Mouse (Mus musculus) forebrain, embryonic 13.5 days (tissue): ENCODE results near the gene Gm34653. TPM values are rescaled to one million over a fixed set of nuclear protein-coding genes. Genes with fewer than 3 reads are reported as not detected.

Experiments used
- ATAC-seq: fragments of 200-750 bp; cut with Nextera tagmentation; 2 replicates; pipeline ENCODE4 v1.8.0; 2017
- H3K27ac ChIP-seq: fragments of 300-500 bp; sonication (generic); 2 replicates; pipeline ENCODE4 v1.5.1; 2015; ENCODE audit warnings: inconsistent platforms, mild to moderate bottlenecking, moderate library complexity
- H3K27me3 ChIP-seq: fragments of 300-500 bp; sonication (generic); 2 replicates; pipeline ENCODE4 v1.6.1; 2015; ENCODE audit warnings: mild to moderate bottlenecking, inconsistent platforms
- H3K36me3 ChIP-seq: fragments of 300-500 bp; sonication (generic); 2 replicates; pipeline ENCODE4 v1.6.1; 2015; ENCODE audit warnings: mild to moderate bottlenecking, inconsistent platforms; ENCODE audit not compliant: poor library complexity, severe bottlenecking
- H3K4me1 ChIP-seq: fragments of 300-500 bp; sonication (generic); 2 replicates; pipeline ENCODE4 v1.6.1; 2015; ENCODE audit warnings: inconsistent platforms
- H3K4me2 ChIP-seq: fragments of 300-500 bp; sonication (generic); 2 replicates; pipeline ENCODE4 v1.6.1; 2015; ENCODE audit warnings: inconsistent platforms, mild to moderate bottlenecking, moderate library complexity
- H3K4me3 ChIP-seq: fragments of 300-500 bp; sonication (generic); 2 replicates; pipeline ENCODE4 v1.5.1; 2015; ENCODE audit warnings: mild to moderate bottlenecking, inconsistent platforms
- H3K9ac ChIP-seq: fragments of 300-500 bp; sonication (generic); 2 replicates; pipeline ENCODE4 v1.6.1; 2015; ENCODE audit warnings: mild to moderate bottlenecking, inconsistent platforms
- H3K9me3 ChIP-seq: fragments of 300-500 bp; sonication (generic); replicated peaks from 2 replicates; pipeline ENCODE4 v1.6.1; 2016; ENCODE audit warnings: inconsistent platforms
- WGBS: fragments of 180-500 bp; shearing (Covaris S2); methylation state at CpG from one replicate; pipeline ENCODE4 v1.1.7; 2015; 5-methylcytosine and 5-hydroxymethylcytosine counted together
- polyA plus RNA-seq: library from polyadenylated mRNA; unstranded; fragments of >200 nt; fragmentation: Nextera tagmentation; extraction: Ambion mirVana; gene quantifications from 2 replicates; pipeline ENCODE4 v1.2.1, GENCODE M21; 2015

The Gm34653 gene
- polyA plus RNA-seq, 1 experiment from 2014 or later: not detected

DNA sequence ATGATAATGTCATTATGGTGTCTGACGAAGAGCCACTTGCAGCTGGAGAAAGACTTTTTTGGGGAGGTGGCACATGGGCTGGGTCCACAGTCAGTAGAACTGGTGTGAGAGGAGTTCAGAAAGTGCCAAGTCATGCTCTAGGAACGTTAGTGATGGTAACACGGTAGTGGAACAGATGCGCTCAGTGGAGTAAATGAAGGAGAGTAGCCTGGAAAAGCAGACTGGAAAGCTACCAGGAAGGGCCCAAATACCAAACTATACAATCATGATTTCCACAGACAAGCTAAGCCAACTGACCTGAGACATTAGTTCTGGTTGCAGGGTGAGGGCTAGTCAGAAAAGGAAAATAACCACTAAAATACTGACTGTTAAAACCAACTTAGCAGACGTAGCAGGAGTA is 36.9 kb downstream of the Gm34653 start:
- Histone ChIP-seq H3K27ac (no peak overlapping the region), H3K9ac (peak overlapping the region; percentile 66), H3K4me1 (peaks cover 38% of the 10 kb centered on the region), H3K4me2 (peak overlapping the region; percentile 76), H3K36me3 (peaks cover 19% of the 10 kb centered on the region), H3K9me3 (no peaks in the 10 kb centered on the region), H3K4me3 (peak overlapping the region; percentile 89), H3K27me3 (peaks cover 20% of the 10 kb centered on the region)
- 44% methylated on average over 5 of the region's 5 CpGs for WGBS
- no peak for ATAC-seq

DNA sequence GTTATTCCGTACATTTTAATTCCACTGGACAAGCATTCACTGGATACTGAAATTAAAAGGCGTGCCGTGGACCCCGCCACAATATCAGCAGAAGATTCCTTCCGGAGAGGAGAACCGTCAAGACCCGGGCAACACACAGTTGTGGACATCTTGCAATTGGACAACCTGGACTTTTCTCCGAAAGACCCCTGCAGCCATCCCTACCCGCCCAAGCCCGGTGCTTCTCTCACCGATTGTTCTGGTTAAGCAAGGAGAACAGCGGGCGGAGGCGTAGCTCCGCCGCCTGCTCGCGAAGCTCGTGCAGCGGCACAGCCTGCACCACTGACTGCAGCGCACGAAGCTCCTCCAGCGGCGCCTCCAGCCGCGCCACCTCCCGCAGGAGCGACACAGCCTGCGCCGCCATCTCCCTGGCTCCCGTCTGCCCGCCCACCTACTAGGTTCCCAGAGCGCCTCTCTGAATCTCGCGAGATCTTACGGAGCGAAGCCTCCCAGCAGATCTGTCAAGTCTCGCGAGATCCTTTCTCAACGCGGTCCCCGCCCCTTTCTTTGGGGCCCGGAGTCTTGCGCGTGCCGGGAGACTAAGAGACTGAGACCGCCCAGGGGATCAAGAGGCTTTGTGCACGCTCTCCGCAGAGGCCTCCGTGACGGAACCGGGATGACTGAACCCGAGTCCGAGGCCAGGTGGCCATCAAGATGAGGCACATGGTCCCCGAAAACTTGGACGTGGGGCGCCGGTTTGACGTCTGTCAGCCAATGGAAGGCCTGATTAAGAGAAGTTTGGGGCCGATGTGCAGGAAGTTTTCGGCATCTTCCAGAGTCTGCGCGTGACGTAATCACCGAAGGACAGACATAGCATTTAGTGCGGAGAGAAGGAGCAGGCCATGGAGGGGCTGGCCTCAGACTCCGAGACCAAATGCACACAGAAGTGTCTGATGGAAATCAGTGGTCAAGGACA is 38.0 kb downstream of the Gm34653 start:
- Histone ChIP-seq H3K27ac (peak overlapping the region; percentile 92), H3K4me2 (peak overlapping the region; percentile 76), H3K36me3 (peaks cover 8% of the 10 kb centered on the region; the same call in 1 of the 2 replicates), H3K27me3 (peaks cover 26% of the 10 kb centered on the region), H3K9me3 (no peaks in the 10 kb centered on the region), H3K9ac (peak overlapping the region; percentile 91), H3K4me3 (peak overlapping the region; percentile 89), H3K4me1 (peaks cover 38% of the 10 kb centered on the region)
- under 1% methylated on average over 66 of the region's 67 CpGs for whole genome bisulfite sequencing
- ATAC-seq: peak; percentile 99

DNA sequence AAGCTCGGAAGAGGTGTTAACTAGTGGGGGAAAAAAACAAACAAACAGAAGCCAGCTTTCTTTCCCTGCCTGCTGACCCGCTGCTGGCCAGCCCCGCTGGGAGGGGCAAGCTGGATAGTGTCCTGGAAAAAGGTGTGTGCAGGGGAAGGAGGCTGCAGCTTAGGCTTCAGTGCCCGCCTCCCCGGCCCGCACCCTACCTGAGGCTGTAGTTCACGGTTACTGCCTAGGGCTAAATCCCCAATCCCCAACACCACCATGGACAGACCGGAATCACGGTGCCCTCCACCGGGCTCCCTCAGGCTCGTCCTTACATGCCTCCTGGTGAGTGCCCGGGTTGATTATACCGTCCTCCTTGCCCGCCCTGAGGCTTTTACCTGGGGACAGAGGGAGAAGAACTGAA is 41.5 kb downstream of the Gm34653 start, which contains the start of gene Cutal:
TSS of gene Cutal (plus strand) at position 126 of the 400 bp plus-strand sequence.
- Histone ChIP-seq H3K4me2 (peak within 1 kb of the TSS; percentile 33), H3K27ac (no peak within 1 kb of the TSS), H3K4me3 (peak within 1 kb of the TSS; percentile 10), H3K27me3 (peaks cover 48% of the 10 kb centered on the region), H3K36me3 (no peaks in the 10 kb centered on the region), H3K9me3 (no peaks in the 10 kb centered on the region), H3K9ac (peak within 1 kb of the TSS; percentile 50), H3K4me1 (peaks cover 19% of the 10 kb centered on the region)
- WGBS: 4% methylated on average over 14 of the region's 14 CpGs
- no peak for ATAC-seq

DNA sequence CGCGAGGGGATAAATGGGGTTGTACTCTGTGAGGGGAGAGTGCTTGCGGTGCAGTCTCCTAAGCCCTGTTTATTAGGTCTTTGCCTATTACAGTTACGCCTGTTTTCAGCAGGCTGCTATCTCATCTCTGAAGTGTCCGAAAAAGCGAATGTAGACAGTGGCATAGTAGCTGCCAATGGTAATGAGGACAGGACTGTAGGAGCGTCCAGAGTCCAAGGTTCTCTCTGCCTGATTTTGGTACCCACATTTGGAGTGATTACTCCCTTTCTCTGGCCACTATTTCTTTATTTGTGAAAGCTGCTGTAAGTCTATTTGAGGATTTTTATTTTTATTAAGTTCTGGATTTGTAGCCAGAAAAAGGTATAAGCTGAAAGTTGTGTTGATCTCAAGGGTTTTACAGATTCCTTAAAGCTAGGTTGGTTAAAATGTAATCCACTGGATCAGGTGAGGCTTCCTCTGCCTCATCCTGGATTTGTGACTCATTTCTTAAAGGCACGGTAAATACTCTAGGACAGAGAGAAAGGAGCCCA is 42.1 kb downstream of the Gm34653 start, which contains the start of gene Psmd5:
TSS of gene Psmd5 (minus strand) at position 153 of the 530 bp plus-strand sequence.
- Histone ChIP-seq H3K4me3 (peak within 1 kb of the TSS; percentile 10), H3K27me3 (peaks cover 48% of the 10 kb centered on the region), H3K9me3 (no peaks in the 10 kb centered on the region), H3K36me3 (no peaks in the 10 kb centered on the region), H3K27ac (no peak within 1 kb of the TSS), H3K4me1 (peaks cover 13% of the 10 kb centered on the region), H3K4me2 (peak within 1 kb of the TSS; percentile 33), H3K9ac (peak within 1 kb of the TSS; percentile 50)
- 12% methylated on average over 8 of the region's 8 CpGs for WGBS
- no peak for ATAC-seq

DNA sequence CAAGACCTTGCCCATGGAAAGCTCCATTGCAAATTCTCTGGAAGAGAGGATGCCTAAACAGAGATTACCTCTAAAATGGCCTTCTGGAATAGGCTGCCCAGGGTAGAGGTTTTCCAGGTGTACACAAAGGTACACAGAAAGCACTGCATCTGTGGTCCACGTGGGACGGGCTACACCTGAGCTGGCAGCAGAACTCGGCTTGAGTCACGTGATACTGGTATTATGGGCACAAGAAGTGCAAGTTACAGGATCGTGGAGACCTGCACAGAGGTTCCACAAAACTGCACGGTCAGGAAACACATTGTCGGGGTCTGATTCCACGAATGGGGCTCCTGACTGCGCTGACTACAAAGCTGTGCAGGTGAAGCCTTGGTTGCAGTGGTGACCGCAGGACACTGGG is 47.2 kb downstream of the Gm34653 start:
- 90% methylated on average over 10 of the region's 10 CpGs for WGBS
- H3K27me3 ChIP-seq: peaks cover 42% of the 10 kb centered on the region
- H3K4me2 ChIP-seq: no peak overlapping the region
- H3K4me3 ChIP-seq: no peak overlapping the region
- H3K9ac ChIP-seq: no peak overlapping the region
- H3K27ac ChIP-seq: no peak overlapping the region
- H3K36me3 ChIP-seq: no peaks in the 10 kb centered on the region
- no peak for ATAC-seq
- no peaks in the 10 kb centered on the region for H3K9me3 ChIP-seq
- H3K4me1 ChIP-seq: no peaks in the 10 kb centered on the region

DNA sequence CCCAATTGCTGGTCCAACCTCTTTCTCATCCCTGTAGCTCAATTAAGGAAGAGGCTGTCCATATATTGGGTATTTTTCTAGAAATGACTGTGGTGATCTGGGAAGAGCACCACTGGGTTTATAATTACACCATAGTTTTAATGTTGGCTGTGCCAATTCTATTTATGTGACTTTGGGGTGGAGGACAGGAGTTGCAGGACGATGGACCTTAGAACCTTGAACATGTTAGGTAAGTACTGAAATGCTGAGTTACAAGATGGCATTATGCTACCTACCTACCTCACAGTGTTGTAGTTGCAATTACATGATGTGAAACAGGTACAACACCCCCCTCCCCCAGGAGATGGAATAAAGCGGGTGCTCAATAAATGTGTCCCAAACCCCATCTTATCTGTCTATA is 50.0 kb downstream of the Gm34653 start:
- WGBS: 94% methylated on average over 2 of the region's 2 CpGs

DNA sequence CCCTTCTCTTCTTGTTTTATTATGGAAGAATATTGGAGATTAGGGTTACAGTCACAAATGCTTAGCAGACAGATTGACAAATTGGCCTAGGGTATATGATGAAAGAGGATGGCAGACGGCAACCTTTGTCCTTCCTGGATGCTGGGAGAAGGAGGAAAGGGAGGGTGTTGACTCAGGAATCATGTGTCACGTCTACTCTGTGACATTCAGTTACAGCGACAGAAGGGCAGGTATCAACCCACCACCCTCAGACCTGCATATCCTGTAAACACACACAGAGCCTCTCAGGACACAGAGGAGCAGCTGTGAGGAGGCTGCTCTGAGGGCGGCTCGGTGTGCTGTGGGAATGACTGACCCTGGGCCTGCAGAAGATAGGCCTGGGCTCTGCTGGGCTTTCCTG is 50.4 kb downstream of the Gm34653 start:
- no peak overlapping the region for H3K4me3 ChIP-seq
- no peak for ATAC-seq
- H3K4me1 ChIP-seq: no peaks in the 10 kb centered on the region
- no peaks in the 10 kb centered on the region for H3K9me3 ChIP-seq
- peaks cover 19% of the 10 kb centered on the region for H3K27me3 ChIP-seq
- H3K4me2 ChIP-seq: no peak overlapping the region
- no peak overlapping the region for H3K9ac ChIP-seq
- H3K36me3 ChIP-seq: no peaks in the 10 kb centered on the region
- no peak overlapping the region for H3K27ac ChIP-seq
- 76% methylated on average over 5 of the region's 5 CpGs for WGBS

More for the DNA sequence above, 50.0 kb downstream of the Gm34653 start:
- no peak overlapping the region for H3K4me2 ChIP-seq
- H3K4me1 ChIP-seq: no peaks in the 10 kb centered on the region
- no peak for ATAC-seq
- H3K36me3 ChIP-seq: no peaks in the 10 kb centered on the region
- no peak overlapping the region for H3K27ac ChIP-seq
- H3K27me3 ChIP-seq: peaks cover 23% of the 10 kb centered on the region
- no peaks in the 10 kb centered on the region for H3K9me3 ChIP-seq
- H3K9ac ChIP-seq: no peak overlapping the region
- H3K4me3 ChIP-seq: no peak overlapping the region

DNA sequence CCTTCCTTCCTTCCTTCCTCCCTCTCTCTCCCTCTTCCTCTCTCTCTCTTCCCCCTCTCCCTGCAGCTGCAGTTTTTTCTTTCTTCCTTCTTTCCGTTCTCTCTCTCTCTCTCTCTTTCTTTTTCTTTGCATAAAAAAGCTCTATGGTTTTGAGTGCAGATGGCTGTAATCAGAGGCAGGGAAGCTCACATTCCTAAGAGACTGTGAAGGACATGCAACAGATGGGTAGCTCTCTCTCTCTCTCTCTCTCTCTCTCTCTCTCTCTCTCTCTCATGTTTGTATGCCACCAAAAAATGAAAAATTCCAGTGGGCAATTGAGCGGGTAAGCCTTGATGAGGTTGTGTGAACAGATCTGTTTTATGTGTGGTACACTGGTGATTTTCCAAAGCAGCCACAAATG is 51.4 kb downstream of the Gm34653 start:
- H3K4me1 ChIP-seq: no peaks in the 10 kb centered on the region
- H3K27me3 ChIP-seq: peaks cover 18% of the 10 kb centered on the region
- no peaks in the 10 kb centered on the region for H3K9me3 ChIP-seq
- no peaks in the 10 kb centered on the region for H3K36me3 ChIP-seq
- 78% methylated on average over 2 of the region's 2 CpGs for WGBS
- H3K27ac ChIP-seq: no peak overlapping the region
- no peak overlapping the region for H3K9ac ChIP-seq
- H3K4me3 ChIP-seq: no peak overlapping the region
- ATAC-seq: no peak
- H3K4me2 ChIP-seq: no peak overlapping the region

Other genes starting within 250 kb of the Gm34653 start
- 112 and 123 TPM in 2 replicates for gene Gapvd1, start 77.8 kb upstream of the Gm34653 start, polyA plus RNA-seq
- gene Hspa5, start 61.0 kb upstream of the Gm34653 start, polyA plus RNA-seq: 424 and 446 TPM in 2 replicates
- gene Rabepk, start 33.1 kb upstream of the Gm34653 start, polyA plus RNA-seq: 27.2 and 29.8 TPM in 2 replicates
- gene Fbxw2, start 6.7 kb upstream of the Gm34653 start, polyA plus RNA-seq: 86.8 and 103 TPM in 2 replicates
- gene Cutal, start 41.4 kb downstream of the Gm34653 start, polyA plus RNA-seq: 0.08 TPM in 1 of 2 replicates, not detected in the other
- 101 and 109 TPM in 2 replicates for gene Psmd5, start 42.0 kb downstream of the Gm34653 start, polyA plus RNA-seq
- gene Phf19, start 81.0 kb downstream of the Gm34653 start, polyA plus RNA-seq: 4.2 and 4.5 TPM in 2 replicates
- 0.13 and 0.34 TPM in 2 replicates for gene Traf1, start 128.8 kb downstream of the Gm34653 start, polyA plus RNA-seq
- gene Hc, start 228.4 kb downstream of the Gm34653 start, polyA plus RNA-seq: 0.35 and 0.36 TPM in 2 replicates